Mouse (Mus musculus): Measurements from ENCODE around the gene Ppp1r3d. TPM values are rescaled to one million over a fixed set of nuclear protein-coding genes. Genes with fewer than 3 reads are reported as not detected.

Ppp1r3d gene
- polyA plus RNA-seq, 1 experiment from 2014 or later, result 1.4 TPM

DNA sequence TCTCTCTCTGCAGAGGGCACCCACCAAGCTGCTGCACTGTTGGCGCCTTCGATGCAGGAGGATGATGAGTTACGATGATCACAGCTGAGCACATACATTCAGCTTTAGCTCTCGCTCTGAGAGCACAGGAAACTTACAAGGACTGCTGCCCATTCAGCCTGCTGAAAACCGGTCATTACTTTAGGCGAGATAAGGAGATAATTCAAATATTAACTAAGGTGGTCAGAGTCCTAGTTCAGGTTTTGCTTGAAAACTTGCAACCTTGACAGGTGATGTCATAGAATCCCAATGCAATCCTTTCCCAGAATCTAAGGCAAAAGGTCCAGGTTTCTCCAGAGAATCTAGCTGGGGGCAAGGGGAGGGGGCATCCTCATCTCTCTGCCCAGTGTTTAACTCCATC lies 15.2 kb upstream of the Ppp1r3d start:
- no peak overlapping the region for H3K27ac ChIP-seq (replicated peaks)
- WGBS, result 92% methylated on average over 6 of the region's 6 CpGs
- ATAC-seq (ENCODE audit: low FRiP score, low read depth), result no peak
- H3K36me3 ChIP-seq, result no peaks in the 10 kb centered on the region
- no peaks in the 10 kb centered on the region for H3K9me3 ChIP-seq
- 0 out of 2 replicates have a peak, but pooled peaks cover 3% of the 10 kb centered on the region for H3K4me1 ChIP-seq
- H3K4me3 ChIP-seq, result no peak overlapping the region
- H3K9ac ChIP-seq (replicated peaks), result no peak overlapping the region
- H3K27me3 ChIP-seq, result no peaks in the 10 kb centered on the region
- no peak overlapping the region for H3K4me2 ChIP-seq (replicated peaks)

DNA sequence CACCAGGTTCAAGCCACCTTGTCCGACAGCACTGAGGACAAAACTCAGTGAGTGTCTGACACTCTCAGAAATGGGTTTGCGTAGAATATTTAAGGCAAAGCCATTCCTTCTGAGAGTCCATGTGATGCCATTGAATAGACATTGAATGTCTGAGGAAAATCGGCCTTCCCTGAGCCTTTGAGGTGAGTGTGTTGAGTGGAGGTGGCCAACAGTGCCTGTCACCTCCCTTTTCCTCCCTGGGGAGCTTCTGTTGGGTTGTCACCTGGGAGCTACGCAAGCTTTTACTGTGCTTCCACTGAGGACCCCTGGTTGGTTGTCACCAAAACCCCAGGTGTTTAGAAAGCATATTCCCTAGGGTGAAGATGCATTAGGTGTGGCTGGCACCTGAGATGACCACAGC lies 14.4 kb upstream of the Ppp1r3d start:
- Histone ChIP-seq H3K9ac (replicated peaks) (no peak overlapping the region), H3K27ac (replicated peaks) (no peak overlapping the region), H3K27me3 (no peaks in the 10 kb centered on the region), H3K36me3 (no peaks in the 10 kb centered on the region), H3K4me2 (replicated peaks) (no peak overlapping the region), H3K4me3 (no peak overlapping the region), H3K9me3 (no peaks in the 10 kb centered on the region), H3K4me1 (0 out of 2 replicates have a peak, but pooled peaks cover 3% of the 10 kb centered on the region)
- WGBS, result 91% methylated on average over 4 of the region's 4 CpGs
- no peak for ATAC-seq (ENCODE audit: low FRiP score, low read depth)

DNA sequence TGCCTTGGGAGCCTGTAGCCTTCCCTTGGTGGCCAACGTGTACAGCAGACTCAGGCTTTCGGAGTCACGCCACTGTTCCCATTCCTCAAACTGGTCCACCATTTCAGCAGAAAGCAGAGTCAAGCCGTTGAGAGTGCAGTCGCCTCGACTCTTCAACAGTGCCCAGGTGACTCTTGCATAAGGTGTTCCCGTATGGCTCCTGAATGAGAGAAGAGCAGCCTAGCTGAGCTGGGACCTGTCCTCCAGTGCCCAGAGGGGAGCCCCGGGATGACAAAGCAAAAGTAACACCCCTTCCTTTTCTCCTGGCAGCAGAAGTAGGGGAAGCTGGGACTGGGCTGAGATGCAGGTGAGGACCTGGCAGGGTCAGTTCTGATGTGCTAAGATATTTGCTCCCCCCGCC lies 13.9 kb upstream of the Ppp1r3d start:
- H3K27ac ChIP-seq (replicated peaks), result no peak overlapping the region
- ATAC-seq (ENCODE audit: low FRiP score, low read depth), result no peak
- WGBS, result 84% methylated on average over 9 of the region's 9 CpGs

DNA sequence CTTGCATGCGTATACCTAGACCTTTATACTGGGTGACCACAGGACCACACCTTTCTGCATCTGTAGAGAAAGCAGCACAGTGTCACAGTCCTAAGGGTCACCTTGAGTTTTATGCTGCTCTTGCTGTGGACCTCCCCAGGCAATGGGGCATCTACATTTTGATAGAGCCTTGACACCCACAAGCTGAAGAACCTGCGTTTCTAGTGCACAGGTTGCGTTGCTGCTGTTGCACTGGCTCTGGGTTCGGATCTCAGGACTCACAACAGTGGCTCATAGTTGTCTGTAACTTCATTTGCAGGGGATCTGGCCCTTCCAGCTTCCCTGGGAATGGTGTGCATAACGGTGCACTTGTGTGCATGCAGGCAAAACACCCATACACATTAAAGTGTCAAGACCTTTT lies 12.9 kb upstream of the Ppp1r3d start:
- ATAC-seq (ENCODE audit: low FRiP score, low read depth), result no peak
- H3K4me3 ChIP-seq, result no peak overlapping the region
- H3K4me1 ChIP-seq, result 0 out of 2 replicates have a peak, but pooled peaks cover 6% of the 10 kb centered on the region
- no peak overlapping the region for H3K27ac ChIP-seq (replicated peaks)
- H3K9me3 ChIP-seq, result no peaks in the 10 kb centered on the region
- no peaks in the 10 kb centered on the region for H3K27me3 ChIP-seq
- H3K36me3 ChIP-seq, result no peaks in the 10 kb centered on the region
- 80% methylated on average over 5 of the region's 5 CpGs for whole genome bisulfite sequencing
- H3K9ac ChIP-seq (replicated peaks), result no peak overlapping the region
- no peak overlapping the region for H3K4me2 ChIP-seq (replicated peaks)

More for the DNA sequence above, 13.9 kb upstream of the Ppp1r3d start:
- Histone ChIP-seq H3K4me3 (no peak overlapping the region), H3K27me3 (no peaks in the 10 kb centered on the region), H3K9me3 (no peaks in the 10 kb centered on the region), H3K4me2 (replicated peaks) (no peak overlapping the region), H3K4me1 (0 out of 2 replicates have a peak, but pooled peaks cover 3% of the 10 kb centered on the region), H3K9ac (replicated peaks) (no peak overlapping the region), H3K36me3 (no peaks in the 10 kb centered on the region)

DNA sequence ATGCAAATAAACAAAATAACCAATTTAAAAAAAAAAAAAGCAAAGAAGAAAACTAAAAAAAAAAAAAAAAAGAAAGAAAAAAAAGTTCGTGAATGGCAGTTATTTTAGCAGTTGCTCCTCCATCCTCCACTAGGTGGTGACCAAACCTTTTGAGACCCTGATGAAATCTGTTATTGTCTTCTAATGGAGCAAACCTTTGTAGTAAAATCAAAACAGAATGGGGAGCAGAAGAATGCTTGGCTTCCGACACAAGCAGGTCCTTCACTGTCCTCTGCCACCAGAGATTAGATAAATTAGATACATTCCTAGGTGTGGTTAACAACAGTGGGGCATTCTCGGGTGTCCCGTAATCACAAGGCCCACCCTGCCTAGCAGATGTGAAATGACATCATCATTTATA lies 12.0 kb upstream of the Ppp1r3d start:
- H3K27ac ChIP-seq (replicated peaks), result no peak overlapping the region
- H3K4me1 ChIP-seq, result peaks cover 4% of the 10 kb centered on the region; the same call in 1 of the 2 replicates
- WGBS, result 59% methylated on average over 4 of the region's 4 CpGs
- no peak overlapping the region for H3K4me2 ChIP-seq (replicated peaks)
- H3K9me3 ChIP-seq, result no peaks in the 10 kb centered on the region
- H3K27me3 ChIP-seq, result no peaks in the 10 kb centered on the region
- no peak overlapping the region for H3K9ac ChIP-seq (replicated peaks)
- H3K4me3 ChIP-seq, result no peak overlapping the region
- no peak for ATAC-seq (ENCODE audit: low FRiP score, low read depth)
- no peaks in the 10 kb centered on the region for H3K36me3 ChIP-seq

DNA sequence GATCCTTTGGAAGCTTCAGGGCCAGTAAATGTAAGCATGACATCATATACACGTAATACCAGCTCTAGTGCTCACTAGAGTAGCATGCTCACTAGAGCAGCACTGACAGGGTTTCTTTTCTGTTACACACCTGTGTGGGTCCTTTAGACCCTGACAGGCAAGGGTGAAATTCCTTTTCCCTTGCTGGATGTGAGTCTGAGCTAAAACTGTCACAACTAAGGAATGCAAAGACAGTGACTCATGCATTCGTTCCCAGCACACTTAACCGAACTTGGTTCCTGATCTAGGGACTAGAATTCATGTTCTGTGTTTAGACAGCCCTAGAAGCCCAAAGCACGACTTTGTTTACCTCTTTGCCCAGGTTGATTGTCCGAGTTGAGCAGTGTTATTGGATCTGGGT lies 9.0 kb upstream of the Ppp1r3d start:
- no peak for ATAC-seq (ENCODE audit: low FRiP score, low read depth)
- H3K27me3 ChIP-seq, result no peaks in the 10 kb centered on the region
- WGBS, result 84% methylated on average over 5 of the region's 5 CpGs
- no peaks in the 10 kb centered on the region for H3K36me3 ChIP-seq
- no peak overlapping the region for H3K4me3 ChIP-seq
- H3K4me2 ChIP-seq (replicated peaks), result no peak overlapping the region
- H3K9ac ChIP-seq (replicated peaks), result no peak overlapping the region
- 0 out of 2 replicates have a peak overlapping the region, but pooled peaks have one; percentile 25 for H3K27ac ChIP-seq (replicated peaks)
- H3K9me3 ChIP-seq, result no peaks in the 10 kb centered on the region; the same call in 1 of the 2 replicates
- peaks cover 4% of the 10 kb centered on the region; the same call in 1 of the 2 replicates for H3K4me1 ChIP-seq

DNA sequence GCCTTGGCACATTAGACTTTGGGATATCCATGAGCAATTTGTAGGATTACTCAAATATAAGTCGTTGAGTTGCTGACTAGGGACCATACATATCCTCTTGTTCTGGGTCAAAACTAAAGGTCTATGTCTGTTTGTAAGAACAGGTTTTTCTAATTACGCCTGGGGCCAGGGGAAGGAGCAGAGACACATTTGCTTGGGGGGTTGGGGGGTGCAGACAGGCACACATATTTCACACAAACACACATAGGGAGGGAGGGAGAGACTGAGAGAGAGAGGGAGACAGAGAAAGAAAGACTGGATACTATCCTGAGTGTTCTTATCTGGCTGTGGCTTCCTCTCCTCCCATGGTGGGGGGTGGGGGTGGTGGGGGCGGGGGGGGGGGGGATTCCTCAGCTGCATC lies 7.9 kb upstream of the Ppp1r3d start:
- Histone ChIP-seq H3K27me3 (no peaks in the 10 kb centered on the region), H3K36me3 (no peaks in the 10 kb centered on the region), H3K9me3 (no peaks in the 10 kb centered on the region; the same call in 1 of the 2 replicates), H3K4me2 (replicated peaks) (no peak overlapping the region), H3K9ac (replicated peaks) (no peak overlapping the region), H3K4me1 (peaks cover 4% of the 10 kb centered on the region; the same call in 1 of the 2 replicates), H3K27ac (replicated peaks) (peak overlapping the region; percentile 61; the same call in 1 of the 2 replicates), H3K4me3 (no peak overlapping the region)
- WGBS, result 40% methylated on average over 3 of the region's 3 CpGs
- no peak for ATAC-seq (ENCODE audit: low FRiP score, low read depth)

DNA sequence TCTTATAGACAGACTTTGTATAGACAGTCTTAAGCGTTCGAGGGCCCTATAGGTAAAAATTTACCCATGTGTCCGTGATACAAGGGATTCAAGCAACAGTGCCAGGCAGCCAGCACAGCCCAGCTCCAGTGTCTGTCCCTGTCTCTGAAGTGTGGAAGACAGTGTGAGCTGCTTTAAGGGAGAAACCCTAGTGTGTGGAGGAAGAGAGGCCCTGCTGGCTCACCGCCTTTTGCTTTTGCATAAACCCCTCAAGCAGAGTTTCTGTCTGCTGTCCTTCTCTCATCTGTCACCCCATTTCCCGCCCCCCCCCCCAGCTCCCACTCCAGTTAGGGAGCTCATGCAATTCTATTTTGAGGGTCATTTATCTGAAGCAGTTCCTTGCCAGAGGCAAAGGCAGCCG lies 7.3 kb upstream of the Ppp1r3d start:
- no peak overlapping the region for H3K9ac ChIP-seq (replicated peaks)
- no peaks in the 10 kb centered on the region for H3K36me3 ChIP-seq
- no peak for ATAC-seq (ENCODE audit: low FRiP score, low read depth)
- no peak overlapping the region for H3K4me2 ChIP-seq (replicated peaks)
- no peak overlapping the region for H3K4me3 ChIP-seq
- H3K27ac ChIP-seq (replicated peaks), result peak overlapping the region; percentile 52
- H3K9me3 ChIP-seq, result no peaks in the 10 kb centered on the region; the same call in 1 of the 2 replicates
- peaks cover 4% of the 10 kb centered on the region; the same call in 1 of the 2 replicates for H3K4me1 ChIP-seq
- 51% methylated on average over 6 of the region's 6 CpGs for whole genome bisulfite sequencing
- 0 out of 2 replicates have a peak, but pooled peaks cover 5% of the 10 kb centered on the region for H3K27me3 ChIP-seq

DNA sequence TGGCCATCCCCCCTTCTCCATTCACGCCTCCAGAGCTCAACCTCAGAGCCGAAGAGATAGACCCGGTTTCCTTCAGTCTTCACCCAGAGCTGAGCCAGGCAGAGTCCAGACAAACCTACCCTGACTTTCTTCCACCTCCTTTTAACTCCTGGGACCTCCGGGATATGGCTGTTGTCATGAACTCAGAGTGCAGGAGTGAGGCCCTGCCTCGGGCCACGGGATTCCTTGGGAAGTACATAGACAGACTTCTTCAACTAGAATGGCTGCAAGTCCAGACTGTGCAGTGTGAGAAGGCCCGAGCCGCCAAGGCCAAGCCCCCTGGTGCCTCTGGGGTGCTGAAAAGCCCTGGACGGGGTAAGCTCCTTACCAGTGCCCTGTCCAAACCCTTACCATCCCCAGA lies 6.3 kb upstream of the Ppp1r3d start:
- Histone ChIP-seq H3K27me3 (peaks cover 15% of the 10 kb centered on the region; the same call in 1 of the 2 replicates), H3K4me3 (no peak overlapping the region), H3K4me2 (replicated peaks) (no peak overlapping the region), H3K36me3 (no peaks in the 10 kb centered on the region), H3K27ac (replicated peaks) (no peak overlapping the region), H3K9ac (replicated peaks) (no peak overlapping the region), H3K4me1 (peaks cover 4% of the 10 kb centered on the region; the same call in 1 of the 2 replicates), H3K9me3 (no peaks in the 10 kb centered on the region; the same call in 1 of the 2 replicates)
- WGBS, result 84% methylated on average over 9 of the region's 9 CpGs
- ATAC-seq (ENCODE audit: low FRiP score, low read depth), result no peak

DNA sequence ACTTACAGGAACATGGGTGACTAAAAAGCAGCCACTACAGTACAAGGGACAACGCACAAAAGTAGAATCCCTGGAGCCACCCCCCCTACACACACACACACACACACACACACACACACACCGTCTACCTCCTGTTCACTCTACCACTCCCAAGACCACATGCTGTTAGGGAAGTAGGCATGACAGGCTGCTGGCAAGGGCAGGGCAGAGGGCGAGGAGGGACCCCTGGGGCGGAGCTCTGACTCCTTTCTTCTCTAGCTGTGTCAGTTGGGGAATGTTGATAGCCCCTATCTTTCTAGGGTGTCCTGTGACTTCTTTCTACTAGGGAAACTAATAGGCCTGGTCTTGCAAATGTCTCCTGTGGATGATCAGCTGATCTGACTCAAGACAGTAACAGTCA lies 2.7 kb upstream of the Ppp1r3d start:
- Histone ChIP-seq H3K4me1 (peaks cover 15% of the 10 kb centered on the region), H3K36me3 (no peaks in the 10 kb centered on the region), H3K27me3 (peaks cover 44% of the 10 kb centered on the region), H3K27ac (replicated peaks) (no peak overlapping the region), H3K4me3 (no peak overlapping the region), H3K9ac (replicated peaks) (no peak overlapping the region), H3K9me3 (no peaks in the 10 kb centered on the region; the same call in 1 of the 2 replicates), H3K4me2 (replicated peaks) (no peak overlapping the region)
- ATAC-seq (ENCODE audit: low FRiP score, low read depth), result no peak
- 65% methylated on average over 4 of the region's 4 CpGs for WGBS

DNA sequence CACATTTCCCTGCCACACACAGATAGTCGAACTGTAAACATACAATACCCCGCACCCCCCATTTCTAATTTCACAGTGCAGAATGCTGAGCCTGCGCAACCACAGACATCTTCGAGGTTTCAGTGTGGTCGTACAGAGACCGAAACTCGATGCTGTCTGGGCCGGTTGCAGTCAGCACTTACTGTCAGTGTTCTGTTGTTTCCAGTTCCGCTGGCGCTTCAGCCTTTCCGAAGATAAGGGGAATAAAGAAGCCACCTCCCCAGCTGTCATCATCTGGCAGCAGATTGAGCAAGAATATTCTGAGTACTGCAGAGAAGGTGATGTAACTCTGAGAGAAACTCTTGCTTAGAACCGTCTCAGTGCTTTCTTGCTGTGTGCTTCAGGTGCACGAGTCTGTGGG lies 2.2 kb upstream of the Ppp1r3d start:
- no peak for ATAC-seq (ENCODE audit: low FRiP score, low read depth)
- WGBS, result 81% methylated on average over 13 of the region's 13 CpGs
- Histone ChIP-seq H3K27me3 (peaks cover 49% of the 10 kb centered on the region), H3K4me1 (peaks cover 15% of the 10 kb centered on the region), H3K9ac (replicated peaks) (no peak overlapping the region), H3K36me3 (no peaks in the 10 kb centered on the region), H3K4me3 (no peak overlapping the region), H3K4me2 (replicated peaks) (no peak overlapping the region), H3K27ac (replicated peaks) (no peak overlapping the region), H3K9me3 (no peaks in the 10 kb centered on the region; the same call in 1 of the 2 replicates)

DNA sequence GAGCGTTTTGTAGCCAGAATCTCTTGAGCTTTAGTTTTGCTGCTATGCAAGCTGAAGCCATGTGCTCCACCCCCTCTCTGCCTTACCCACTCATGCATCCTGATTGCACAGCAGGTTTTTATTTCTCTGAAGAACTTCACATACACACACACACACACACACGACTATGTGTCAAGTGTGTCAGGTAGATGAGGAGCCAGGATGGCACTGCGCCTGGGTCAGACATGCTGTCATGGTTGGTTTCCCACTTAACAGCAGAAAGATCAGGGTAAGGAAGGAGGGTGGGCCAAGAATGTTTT lies 827 bp upstream of the Ppp1r3d start:
- H3K4me3 ChIP-seq, result peak overlapping the region; percentile 56
- WGBS, result 38% methylated on average over 3 of the region's 3 CpGs
- H3K9ac ChIP-seq (replicated peaks), result peak overlapping the region; percentile 59; the same call in 1 of the 2 replicates
- H3K4me2 ChIP-seq (replicated peaks), result peak overlapping the region; percentile 88
- peak; percentile 16; the same call in 1 of the 2 replicates for ATAC-seq (ENCODE audit: low FRiP score, low read depth)
- H3K27ac ChIP-seq (replicated peaks), result peak overlapping the region; percentile 27; the same call in 1 of the 2 replicates
- no peaks in the 10 kb centered on the region; the same call in 1 of the 2 replicates for H3K9me3 ChIP-seq
- H3K27me3 ChIP-seq, result peaks cover 50% of the 10 kb centered on the region
- H3K4me1 ChIP-seq, result peaks cover 15% of the 10 kb centered on the region
- no peaks in the 10 kb centered on the region for H3K36me3 ChIP-seq

Data from midbrain, embryonic 12.5 days (tissue).